Comparison of ENCODE assay signal across 7 mouse cellular contexts in genomic region chr8:72319921-72320802, GRCm38 (mm10). TPM values are rescaled to one million over a fixed set of nuclear protein-coding genes. Genes with fewer than 3 reads are reported as not detected.
DNase-seq lines count a peak whose midpoint lies in the region; ATAC-seq and TF ChIP-seq lines count a peak whose summit lies in the region.

No protein-coding gene starts in this region.

- TF ChIP-seq POLR2A in thymus, adult 2 months (IDR thresholded peaks at IDR 0.05; ENCODE audit: control insufficient read depth, extremely low read depth, insufficient read depth, low read length, poor library complexity): no peak

- peak overlapping the region; percentile 41; the same call in 1 of the 2 replicates for H3K27ac ChIP-seq in thymus, adult 2 months (ENCODE audit: control insufficient read depth, insufficient read depth, low read length)
- H3K27ac ChIP-seq in embryonic facial prominence, embryonic 11.5 days (replicated peaks; ENCODE audit: low read depth, low read length): no peak overlapping the region
- H3K27ac ChIP-seq in liver, embryonic 11.5 days (ENCODE audit: low read depth, low read length): no peak overlapping the region
- no peak overlapping the region for H3K27ac ChIP-seq in neural tube, embryonic 12.5 days

- TF ChIP-seq CTCF in thymus, adult 2 months (IDR thresholded peaks at IDR 0.05; ENCODE audit: borderline replicate concordance, control insufficient read depth, extremely low read depth, insufficient read depth, low read length, poor library complexity): no peak

- peak; percentile 22 for DNase-seq in thymus, adult 2 months
- DNase-seq in thymus, postnatal 25 days: no peak
- no peak for DNase-seq in embryonic facial prominence, embryonic 11.5 days (ENCODE audit: low spot score)
- DNase-seq in heart, postnatal 14 days: peak; percentile 48 to 55
- DNase-seq in liver, embryonic 11.5 days (ENCODE audit: low spot score): peak; percentile 42
- no peak for DNase-seq in frontal cortex, postnatal 36 days (ENCODE audit: low spot score in 2 of 2)

- H3K36me3 ChIP-seq in thymus, adult 2 months (ENCODE audit: control insufficient read depth, insufficient read depth, low read length): peaks cover 11% of the 10 kb centered on the region
- H3K36me3 ChIP-seq in embryonic facial prominence, embryonic 11.5 days (replicated peaks; ENCODE audit: control insufficient read depth, insufficient read depth, low read depth, low read length): no peaks in the 10 kb centered on the region
- no peaks in the 10 kb centered on the region for H3K36me3 ChIP-seq in liver, embryonic 11.5 days (ENCODE audit: control insufficient read depth, insufficient read depth, low read length)
- no peaks in the 10 kb centered on the region for H3K36me3 ChIP-seq in neural tube, embryonic 12.5 days

- no peaks in the 10 kb centered on the region for H3K9me3 ChIP-seq in embryonic facial prominence, embryonic 11.5 days (replicated peaks; ENCODE audit: control insufficient read depth, low read length)
- H3K9me3 ChIP-seq in liver, embryonic 11.5 days (ENCODE audit: control insufficient read depth, low read length): no peaks in the 10 kb centered on the region
- no peaks in the 10 kb centered on the region for H3K9me3 ChIP-seq in neural tube, embryonic 12.5 days

- 19% methylated on average over 53 of the region's 55 CpGs for WGBS in thymus, adult 2 months
- 6% methylated on average over 51 of the region's 55 CpGs for WGBS in embryonic facial prominence, embryonic 11.5 days
- 9% methylated on average over 55 of the region's 55 CpGs for WGBS in liver, embryonic 11.5 days
- WGBS in neural tube, embryonic 12.5 days: 8% methylated on average over 55 of the region's 55 CpGs

- ATAC-seq in embryonic facial prominence, embryonic 11.5 days (replicated peaks; ENCODE audit: insufficient number of reproducible peaks, low FRiP score, low TSS enrichment, low read depth): no peak
- ATAC-seq in liver, embryonic 11.5 days (replicated peaks; ENCODE audit: low FRiP score): no peak
- ATAC-seq in neural tube, embryonic 12.5 days (ENCODE audit: low FRiP score, low read depth): no peak

- H3K9ac ChIP-seq in embryonic facial prominence, embryonic 11.5 days (replicated peaks; ENCODE audit: low read length): peak overlapping the region; percentile 37
- H3K9ac ChIP-seq in liver, embryonic 11.5 days (ENCODE audit: low read depth, low read length): peak overlapping the region; percentile 67
- peak overlapping the region; percentile 47 for H3K9ac ChIP-seq in neural tube, embryonic 12.5 days

- H3K27me3 ChIP-seq in thymus, adult 2 months (ENCODE audit: control insufficient read depth, insufficient read depth, low read length): peaks cover 3% of the 10 kb centered on the region; the same call in 1 of the 2 replicates
- H3K27me3 ChIP-seq in embryonic facial prominence, embryonic 11.5 days (ENCODE audit: control insufficient read depth, insufficient read depth, low read length): peaks cover 28% of the 10 kb centered on the region
- peaks cover 35% of the 10 kb centered on the region for H3K27me3 ChIP-seq in liver, embryonic 11.5 days (replicated peaks; ENCODE audit: control insufficient read depth, insufficient read depth, low read length)
- peaks cover 49% of the 10 kb centered on the region for H3K27me3 ChIP-seq in neural tube, embryonic 12.5 days (replicated peaks)

- intact Hi-C loops in heart, postnatal 14 days (cut with DNase I): loop anchor here (1.0 kb wide), 2 partner anchors 25 to 52 kb away; no protein-coding TSS in a partner anchor

- peaks cover 50% of the 10 kb centered on the region for H3K4me1 ChIP-seq in thymus, adult 2 months (replicated peaks; ENCODE audit: control insufficient read depth, insufficient read depth, low read length)
- peaks cover 5% of the 10 kb centered on the region; the same call in 1 of the 2 replicates for H3K4me1 ChIP-seq in embryonic facial prominence, embryonic 11.5 days (ENCODE audit: control insufficient read depth, insufficient read depth, low read length)
- peaks cover 8% of the 10 kb centered on the region for H3K4me1 ChIP-seq in liver, embryonic 11.5 days (replicated peaks; ENCODE audit: control insufficient read depth, insufficient read depth, low read length)
- H3K4me1 ChIP-seq in neural tube, embryonic 12.5 days: peaks cover 17% of the 10 kb centered on the region

- H3K4me3 ChIP-seq in thymus, adult 2 months (ENCODE audit: control insufficient read depth, insufficient read depth, low read length): peak overlapping the region; percentile 67
- peak overlapping the region; percentile 49 for H3K4me3 ChIP-seq in embryonic facial prominence, embryonic 11.5 days (ENCODE audit: low read depth, low read length)
- peak overlapping the region; percentile 64 for H3K4me3 ChIP-seq in liver, embryonic 11.5 days (ENCODE audit: low read depth, low read length)
- peak overlapping the region; percentile 43 for H3K4me3 ChIP-seq in neural tube, embryonic 12.5 days

- H3K4me2 ChIP-seq in embryonic facial prominence, embryonic 11.5 days (ENCODE audit: low read depth, low read length): peak overlapping the region; percentile 88
- H3K4me2 ChIP-seq in liver, embryonic 11.5 days: peak overlapping the region; percentile 99
- H3K4me2 ChIP-seq in neural tube, embryonic 12.5 days (replicated peaks): peak overlapping the region; percentile 82

RNA-seq across cellular contexts. Expression of gene Klf2, which starts 1.3 kb away (rescaled TPM):
- 62.1 and 86.9 TPM in 2 replicates for polyA plus RNA-seq in thymus, adult 2 months (2012; rRNA removed)
- polyA plus RNA-seq in embryonic facial prominence, embryonic 11.5 days (2014; fragmentation: Nextera tagmentation; extraction: Ambion mirVana): 4.4 and 4.7 TPM in 2 replicates
- total RNA-seq in heart, postnatal 14 days (2021): 100 to 1,000 TPM; 113 to 115 TPM
- 5.3 and 5.5 TPM in 2 replicates for polyA plus RNA-seq in liver, embryonic 11.5 days (2014; fragmentation: Nextera tagmentation; extraction: Ambion mirVana)
- polyA plus RNA-seq in neural tube, embryonic 12.5 days (2016; fragmentation: Nextera tagmentation; extraction: Ambion mirVana): 10.3 and 10.9 TPM in 2 replicates

RNA-seq across cellular contexts. Expression of gene Gm10282, which starts 15.1 kb away (rescaled TPM):
- 13.6 and 19.8 TPM in 2 replicates for polyA plus RNA-seq in thymus, adult 2 months (2012; rRNA removed)
- 39.9 and 42.0 TPM in 2 replicates for polyA plus RNA-seq in embryonic facial prominence, embryonic 11.5 days (2014; fragmentation: Nextera tagmentation; extraction: Ambion mirVana)
- 1 to 10 TPM; 9.7 TPM for total RNA-seq in heart, postnatal 14 days (2021)
- polyA plus RNA-seq in liver, embryonic 11.5 days (2014; fragmentation: Nextera tagmentation; extraction: Ambion mirVana): 20.8 TPM in 2 replicates
- polyA plus RNA-seq in neural tube, embryonic 12.5 days (2016; fragmentation: Nextera tagmentation; extraction: Ambion mirVana): 21.4 and 25.2 TPM in 2 replicates

Comparison
In these comparisons a context has a peak if more than half of its experiments do, and no peak if none do; other contexts are left out.
1. DNase-seq: peak in thymus, adult 2 months (single experiment), heart, postnatal 14 days (2 of 2) and liver, embryonic 11.5 days (single experiment); none in thymus, postnatal 25 days (single experiment), embryonic facial prominence, embryonic 11.5 days (single experiment) and frontal cortex, postnatal 36 days (0 of 2).
2. Peak in every context shown above with its lines, with median percentiles within 50 percentile points of each other: H3K4me3 ChIP-seq, H3K4me2 ChIP-seq and H3K9ac ChIP-seq.